Mouse (Mus musculus) cortical plate, adult 2 months (tissue): Measurements from ENCODE around the gene Usp33. TPM values are rescaled to one million over a fixed set of nuclear protein-coding genes. Genes with fewer than 3 reads are reported as not detected.
A peak's percentile ranks its signal among the peaks of the same experiment; 100 is the strongest.
"Not testable (repeated sequence)": the region's sequence is repeated elsewhere in the genome, so short reads cannot be mapped to it uniquely, and the experiment has no call there.

Experiments used
- H3K27ac ChIP-seq: fragments of 200-500 bp; 2 replicates; pipeline ENCODE4 v1.5.1; 2012; ENCODE audit warnings: low read length, control low read depth, inconsistent platforms; ENCODE audit not compliant: insufficient read depth
- H3K4me1 ChIP-seq: fragments of 200-500 bp; 2 replicates; pipeline ENCODE4 v1.6.1; 2011; ENCODE audit warnings: low read length; ENCODE audit not compliant: control insufficient read depth, insufficient read depth
- H3K4me3 ChIP-seq: fragments of 200-500 bp; 2 replicates; pipeline ENCODE4 v1.5.1; 2011; ENCODE audit warnings: mild to moderate bottlenecking, low read length, control low read depth; ENCODE audit not compliant: insufficient read depth
- CTCF ChIP-seq: fragments of 200-500 bp; IDR thresholded peaks from 2 replicates; pipeline ENCODE4 v1.5.1; 2011; ENCODE audit warnings: mild to moderate bottlenecking, control low read depth, low read length; ENCODE audit not compliant: insufficient read depth; ENCODE audit errors: extremely low read depth
- POLR2A ChIP-seq: fragments of 200-500 bp; IDR thresholded peaks from 2 replicates; pipeline ENCODE4 v1.6.1; 2011; ENCODE audit warnings: mild to moderate bottlenecking, low read length, control low read depth; ENCODE audit not compliant: insufficient read depth; ENCODE audit errors: extremely low read depth
- polyA plus RNA-seq: library from polyadenylated mRNA; depleted of rRNA; stranded (reverse); fragments of >200 nt; gene quantifications from 2 replicates; pipeline ENCODE4 v1.2.3, GENCODE M21; 2012

Gene Usp33
- polyA plus RNA-seq, 1 experiment: 89.2 TPM

DNA sequence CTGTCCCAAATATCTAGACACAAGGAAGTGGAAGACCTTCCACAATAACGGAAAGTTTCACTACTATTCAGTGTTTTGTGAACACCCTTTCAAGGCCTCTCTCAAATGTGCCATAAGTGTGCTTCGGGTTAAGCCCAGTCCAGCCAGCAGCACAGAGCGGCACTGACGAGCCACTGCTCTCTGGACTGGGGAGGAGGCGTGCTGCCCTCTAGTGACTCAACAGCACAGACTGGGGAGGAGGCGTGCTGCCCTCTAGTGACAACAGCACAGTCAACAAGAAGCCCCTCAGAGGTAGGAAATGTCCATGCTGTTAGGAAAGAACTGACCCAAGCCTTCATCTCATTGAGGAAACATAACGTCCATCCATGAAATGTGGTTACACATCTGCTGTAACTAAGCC, 30.7 kb upstream of the Usp33 start:
- no peak overlapping the region for H3K27ac ChIP-seq
- TF ChIP-seq CTCF (peak; percentile 96), POLR2A (no peak)
- no peak overlapping the region for H3K4me3 ChIP-seq
- H3K4me1 ChIP-seq: no peaks in the 10 kb centered on the region

DNA sequence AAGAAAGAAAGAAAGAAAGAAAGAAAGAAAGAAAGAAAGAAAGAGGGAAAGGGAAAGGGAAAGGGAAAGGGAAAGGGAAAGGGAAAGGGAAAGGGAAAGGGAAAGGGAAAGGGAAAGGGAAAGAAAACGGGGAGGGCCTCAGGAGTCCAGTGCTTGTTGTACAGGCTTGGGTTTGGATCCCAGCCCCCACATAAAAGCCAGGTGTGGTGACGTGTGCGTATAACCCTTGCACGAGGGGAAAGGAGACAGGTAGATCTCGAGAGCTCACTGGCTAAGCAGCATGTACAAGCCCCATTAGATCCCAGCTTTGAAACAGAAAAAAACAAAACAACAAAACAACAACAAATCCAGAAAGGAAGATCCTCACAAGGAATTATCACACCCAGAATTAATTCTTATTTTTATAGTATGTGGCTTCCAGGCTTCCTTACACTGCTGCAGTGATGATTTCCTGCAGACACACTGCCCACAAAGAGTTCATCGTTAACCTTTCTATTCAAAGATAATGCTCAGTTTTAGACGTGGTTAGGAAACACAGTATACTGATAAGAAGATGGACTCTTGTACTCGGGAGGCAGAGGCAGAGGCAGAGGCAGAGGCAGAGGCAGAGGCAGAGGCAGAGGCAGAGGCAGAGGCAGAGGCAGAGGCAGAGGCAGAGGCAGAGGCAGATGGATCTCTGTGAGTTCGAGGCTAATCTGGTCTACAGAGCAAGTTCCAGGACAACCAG, 29.7 kb upstream of the Usp33 start:
- not testable (repeated sequence) for H3K27ac ChIP-seq, H3K4me1 ChIP-seq, H3K4me3 ChIP-seq

DNA sequence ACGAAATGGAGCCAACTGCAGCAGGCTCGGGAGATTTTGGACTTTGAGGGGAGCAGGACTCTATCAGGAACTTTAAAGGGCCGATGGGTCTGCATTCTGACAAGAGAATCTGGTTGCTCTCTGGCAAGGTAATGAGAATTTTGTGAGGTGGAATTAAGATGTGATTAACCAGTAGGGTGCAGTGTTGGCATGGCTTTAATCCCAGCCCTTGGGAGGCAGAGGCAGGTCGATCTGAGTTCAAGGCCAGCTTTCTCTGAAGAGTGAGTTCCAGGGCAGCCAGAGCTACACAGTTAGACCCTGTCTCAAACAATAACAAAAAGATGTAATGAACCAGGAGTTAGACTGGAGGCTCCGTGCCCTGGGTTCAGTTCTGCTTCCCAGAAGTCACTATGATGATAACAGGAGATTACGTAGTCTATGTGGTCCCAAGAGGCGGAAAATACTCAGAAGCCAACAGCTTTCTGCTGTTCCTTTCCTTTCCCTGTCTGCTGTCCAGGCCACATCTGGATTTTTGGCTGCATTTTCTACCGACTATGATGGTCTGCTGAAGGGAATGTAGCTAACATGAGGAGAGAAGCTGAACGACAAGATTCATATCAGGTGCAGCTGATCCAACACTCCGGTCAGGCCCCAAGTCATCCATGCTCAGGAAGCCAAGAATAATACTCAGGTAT, 25.2 kb upstream of the Usp33 start:
- Histone ChIP-seq H3K4me3 (no peak overlapping the region), H3K4me1 (no peaks in the 10 kb centered on the region), H3K27ac (no peak overlapping the region)
- TF ChIP-seq POLR2A (no peak), CTCF (0 out of 2 replicates have a peak, but pooled peaks have one; percentile 2)

DNA sequence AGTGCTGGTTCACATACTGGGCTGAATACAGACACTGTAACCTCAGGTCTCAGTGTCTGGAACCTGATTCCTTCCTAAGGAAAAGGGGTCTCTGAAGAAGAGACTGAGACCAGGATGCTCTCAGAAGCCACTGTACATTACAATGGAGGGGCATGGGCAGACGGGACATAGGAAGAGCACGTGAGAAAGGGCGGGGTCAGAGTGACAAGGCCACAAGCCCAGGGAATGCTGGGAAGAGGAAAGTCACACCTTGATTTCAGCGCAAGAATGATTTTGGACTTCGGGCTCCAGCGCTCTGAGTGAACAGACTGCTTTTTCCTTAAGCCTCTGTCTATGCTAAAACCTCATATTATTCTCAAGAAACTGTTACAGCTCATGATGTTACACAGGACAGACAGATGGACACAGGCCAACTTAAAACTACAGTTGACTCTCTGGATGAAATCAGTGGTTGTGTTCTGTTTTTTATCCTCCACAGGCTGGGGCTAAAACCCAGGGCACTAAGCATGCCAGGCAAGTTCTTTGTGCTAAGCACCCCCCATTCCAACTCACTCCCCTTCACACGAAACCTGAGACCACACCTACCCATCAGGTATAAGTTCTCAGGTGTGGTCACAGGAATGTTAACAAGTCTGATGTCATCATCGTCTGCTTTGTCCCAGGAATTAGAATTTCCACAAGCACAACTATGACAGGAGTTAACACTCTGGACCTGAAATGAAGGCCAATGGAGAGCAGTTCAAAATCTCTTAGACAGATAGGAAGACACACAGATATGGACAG, 24.3 kb upstream of the Usp33 start:
- Histone ChIP-seq H3K27ac (no peak overlapping the region), H3K4me3 (no peak overlapping the region), H3K4me1 (no peaks in the 10 kb centered on the region)
- TF ChIP-seq POLR2A: no peak
- TF ChIP-seq CTCF: no peak

DNA sequence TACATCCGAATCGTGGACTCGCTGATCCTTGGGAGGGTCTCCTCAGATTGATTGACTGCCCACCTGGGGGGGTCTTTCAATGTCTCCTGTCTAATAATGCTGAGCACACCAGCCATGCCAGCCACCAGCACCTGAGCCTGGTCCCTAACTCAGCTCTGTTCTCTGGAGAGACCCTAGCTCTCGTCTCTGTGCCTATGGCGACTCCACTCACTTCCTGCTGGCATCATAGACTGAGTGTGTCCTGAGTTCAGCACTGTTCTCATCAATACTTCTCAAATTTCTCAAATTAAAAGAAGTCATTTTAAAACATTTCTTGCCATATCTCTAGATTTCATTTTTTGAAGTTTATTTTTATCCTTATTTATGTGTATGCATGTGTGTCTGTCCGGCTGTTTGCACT, 14.2 kb upstream of the Usp33 start:
- no peak overlapping the region for H3K27ac ChIP-seq
- H3K4me1 ChIP-seq: no peaks in the 10 kb centered on the region
- no peak overlapping the region for H3K4me3 ChIP-seq
- TF ChIP-seq CTCF: no peak
- no peak for TF ChIP-seq POLR2A

DNA sequence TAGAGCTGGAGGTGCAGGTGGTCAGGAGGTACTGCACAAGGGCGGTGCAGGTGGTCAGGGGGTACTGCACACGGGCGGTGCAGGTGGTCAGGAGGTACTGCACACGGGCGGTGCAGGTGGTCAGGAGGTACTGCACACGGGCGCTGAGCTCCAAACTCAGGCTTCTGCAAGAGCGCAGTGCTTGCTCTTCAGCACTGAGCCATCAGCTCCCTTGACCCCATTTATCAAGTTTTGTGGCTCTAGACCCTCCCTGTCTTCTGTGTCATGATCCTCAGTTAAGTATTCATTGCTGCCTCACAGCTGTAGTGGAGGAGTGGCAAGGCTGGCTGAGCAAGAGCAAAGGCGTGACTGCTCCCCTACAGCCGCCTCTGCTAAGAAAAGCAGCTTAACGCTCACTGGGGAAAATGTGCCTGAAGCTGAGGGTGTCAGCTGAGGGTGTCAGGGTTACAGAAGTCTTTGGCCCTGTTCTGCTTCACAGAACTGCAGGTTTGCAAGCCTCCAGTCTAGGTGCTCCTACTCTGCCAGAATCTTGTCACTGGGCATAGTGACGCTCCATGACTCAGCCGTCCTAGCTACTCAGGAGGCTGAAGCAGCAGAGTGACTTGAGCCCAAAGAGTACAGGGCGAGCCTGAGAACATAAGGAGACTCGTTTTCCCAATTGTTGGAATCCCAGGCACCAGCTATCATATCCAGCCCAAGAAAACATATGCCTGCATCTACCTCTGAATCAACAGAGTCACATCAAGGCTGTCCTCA, 13.6 kb upstream of the Usp33 start:
- Histone ChIP-seq H3K27ac (no peak overlapping the region), H3K4me3 (no peak overlapping the region), H3K4me1 (no peaks in the 10 kb centered on the region)
- TF ChIP-seq CTCF (no peak), POLR2A (no peak)

DNA sequence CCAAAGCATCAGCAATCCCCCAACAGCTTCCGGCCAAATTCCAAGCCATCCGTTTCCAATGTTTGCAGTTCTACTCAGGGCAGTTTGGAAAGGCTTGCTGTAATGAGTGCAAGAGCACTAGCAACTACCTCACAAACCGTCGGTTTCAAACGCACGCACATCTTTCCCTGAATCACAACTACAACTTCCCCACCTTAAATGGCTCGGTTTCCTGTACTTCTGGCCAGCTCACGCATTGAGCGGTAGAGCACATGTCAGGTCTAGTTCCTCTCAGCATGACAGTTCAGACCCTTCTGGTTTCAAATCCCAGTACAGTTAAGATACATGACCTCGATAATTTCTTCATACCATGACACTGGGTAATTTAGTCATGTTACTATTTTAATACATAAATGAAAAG, 12.6 kb upstream of the Usp33 start:
- H3K4me3 ChIP-seq: no peak overlapping the region
- H3K4me1 ChIP-seq: no peaks in the 10 kb centered on the region
- TF ChIP-seq POLR2A: no peak
- TF ChIP-seq CTCF: no peak
- no peak overlapping the region for H3K27ac ChIP-seq

DNA sequence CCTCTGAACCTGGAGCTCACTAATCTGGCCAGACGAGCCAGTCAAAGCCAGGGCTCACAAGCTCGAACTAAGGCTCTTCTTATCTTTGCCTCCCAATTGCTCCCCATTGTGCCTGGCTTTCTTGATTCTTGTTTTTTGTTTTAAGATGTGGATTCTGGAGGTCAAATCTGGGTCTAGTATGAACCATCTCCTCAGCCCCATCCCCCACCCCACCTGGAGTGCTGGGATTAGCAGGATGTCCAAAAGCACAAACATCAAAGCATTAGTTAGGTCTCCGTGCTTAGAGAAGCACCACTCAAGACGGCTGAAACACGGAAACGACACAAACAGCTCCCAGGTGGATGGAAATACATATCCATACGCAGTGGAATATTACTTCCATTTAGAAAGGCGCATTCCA, 10.2 kb upstream of the Usp33 start:
- no peak overlapping the region for H3K27ac ChIP-seq
- TF ChIP-seq CTCF (no peak), POLR2A (no peak)
- H3K4me3 ChIP-seq: no peak overlapping the region
- no peaks in the 10 kb centered on the region for H3K4me1 ChIP-seq

DNA sequence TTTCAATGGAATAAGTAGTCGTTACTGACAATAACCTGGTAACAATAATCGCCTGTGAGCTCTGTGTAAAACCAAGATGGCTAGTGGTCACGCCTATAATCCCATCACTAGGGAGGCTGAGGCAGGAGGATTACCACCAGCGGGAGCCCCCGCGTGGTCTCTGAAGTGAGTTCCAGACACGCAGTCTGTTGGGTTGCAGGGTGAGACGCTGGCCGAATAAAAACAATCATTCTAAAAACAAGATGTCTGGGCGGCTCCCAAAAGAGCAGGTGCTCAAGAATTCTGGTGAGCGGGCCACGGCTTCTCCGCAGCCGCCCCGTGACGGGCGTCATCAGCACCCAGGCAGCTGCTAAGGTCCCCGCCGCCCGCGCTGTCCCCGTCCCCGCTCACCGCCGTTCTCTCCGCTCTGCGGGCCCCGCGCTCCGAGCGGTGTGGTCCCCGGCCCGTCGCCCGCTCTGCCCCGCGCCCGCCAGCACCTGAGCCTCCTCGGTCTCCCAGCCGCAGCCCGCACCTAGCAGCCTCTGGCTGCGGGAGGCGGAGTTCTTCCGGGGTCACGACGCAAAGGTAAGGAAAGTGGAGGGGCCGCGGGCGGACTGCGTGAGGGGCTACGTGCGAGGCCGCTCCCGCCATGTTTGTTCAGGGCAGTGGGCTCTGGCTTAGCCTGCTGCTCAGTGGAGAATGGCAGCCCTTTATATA, 6.3 kb upstream of the Usp33 start, which contains the start of gene Miga1:
Miga1 (minus strand) TSS at position 546 of the 696 bp plus-strand sequence.
- H3K27ac ChIP-seq: peak within 1 kb of the TSS; percentile 78
- peak; percentile 70 for TF ChIP-seq POLR2A
- TF ChIP-seq CTCF: no peak
- H3K4me3 ChIP-seq: peak within 1 kb of the TSS; percentile 82
- no peaks in the 10 kb centered on the region for H3K4me1 ChIP-seq
